Mouse (Mus musculus) adrenal gland, adult (tissue): ENCODE data around the gene Gm21887.
"Not testable (repeated sequence)": the region's sequence is repeated elsewhere in the genome, so short reads cannot be mapped to it uniquely, and the experiment has no call there.

Experiments
- DNase-seq, 2 experiments: peaks; one replicate each; pipeline ENCODE4 v3.0.0; 2022 to 2023; ENCODE audit warnings: low spot score in 1 of 2; ENCODE audit not compliant: inconsistent age in 2 of 2

Gm21887 gene

DNA sequence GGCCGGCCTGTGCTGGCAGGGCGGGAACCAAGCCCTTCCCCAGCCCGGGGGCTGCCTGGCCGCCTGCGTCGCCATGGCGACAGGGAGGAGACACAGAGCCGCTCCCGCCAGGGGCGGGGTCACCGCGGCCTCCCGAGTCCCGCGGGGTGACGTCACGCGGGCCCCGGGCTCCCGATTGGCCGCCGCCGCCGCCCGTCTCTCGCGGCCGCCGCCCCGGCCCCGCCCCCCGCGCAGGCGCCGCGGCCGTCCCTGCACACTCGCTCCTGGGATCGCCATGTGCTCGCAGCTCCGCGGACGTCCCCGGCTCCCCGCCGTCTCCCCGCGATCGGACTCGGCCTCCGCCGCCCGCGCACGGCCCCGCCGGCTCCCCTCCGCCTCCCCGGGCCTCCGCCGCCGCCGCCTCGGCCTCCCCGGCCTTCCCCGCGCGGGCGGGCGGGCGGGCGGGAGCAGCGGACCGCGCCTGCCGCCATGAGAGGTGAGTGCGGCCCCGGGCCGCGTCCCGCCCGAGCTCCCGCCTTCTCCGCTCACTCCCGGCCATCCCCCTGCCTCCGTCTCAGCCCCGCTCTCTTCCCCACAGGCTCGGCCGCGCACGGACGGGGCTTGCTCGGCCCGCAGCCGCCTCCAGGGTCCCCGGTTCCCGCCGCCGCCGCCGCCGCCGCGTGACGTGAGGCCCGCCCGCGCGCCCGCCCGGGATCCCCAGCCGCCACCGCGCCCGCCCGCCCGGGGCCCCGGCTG is at the start of gene Gm21887:
TSS of gene Gm21887 (plus strand) at position 644 of the 735 bp plus-strand sequence.
- peak; percentile 99 for DNase-seq

DNA sequence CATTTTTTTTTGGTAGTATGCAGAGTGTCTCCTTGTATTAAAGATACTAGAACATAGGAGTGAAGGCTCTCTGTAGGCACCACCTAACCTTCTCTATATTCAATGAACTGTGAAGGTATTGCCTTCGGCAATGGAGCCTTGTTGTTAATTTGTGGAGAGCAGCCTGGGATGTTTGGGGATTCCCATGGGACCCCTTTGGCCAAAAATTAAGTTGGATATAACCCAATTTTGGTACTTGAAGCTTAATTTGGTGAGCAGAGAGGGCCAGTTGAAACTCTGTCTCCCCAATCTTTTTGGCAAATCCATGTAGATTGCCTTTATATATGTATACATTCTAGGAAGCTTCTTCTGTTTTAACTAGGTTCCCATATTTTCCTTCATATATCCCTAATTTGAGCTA is 40.1 kb upstream of the Gm21887 start:
- peak in 1 of 2 experiments; percentile 25 for DNase-seq

DNA sequence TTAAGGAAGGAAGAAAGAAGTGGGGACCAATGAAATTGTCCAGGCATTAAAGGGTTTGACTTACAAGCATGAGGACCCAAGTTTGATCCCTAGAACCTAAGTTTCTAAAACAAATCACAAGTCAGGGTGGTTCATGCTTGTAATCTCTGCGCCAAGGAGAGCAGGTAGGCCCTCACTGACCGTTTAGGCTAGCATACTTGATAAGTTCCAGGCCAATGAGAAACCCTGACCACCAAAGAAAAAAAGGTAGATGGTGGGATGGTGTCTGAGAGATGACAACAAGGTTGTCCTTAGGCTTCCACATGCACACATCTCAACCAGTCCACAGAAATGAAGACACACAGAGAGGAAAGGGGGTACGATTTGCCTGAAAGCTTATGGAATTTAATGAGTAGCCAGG is 39.7 kb upstream of the Gm21887 start:
- DNase-seq = not testable (repeated sequence)

DNA sequence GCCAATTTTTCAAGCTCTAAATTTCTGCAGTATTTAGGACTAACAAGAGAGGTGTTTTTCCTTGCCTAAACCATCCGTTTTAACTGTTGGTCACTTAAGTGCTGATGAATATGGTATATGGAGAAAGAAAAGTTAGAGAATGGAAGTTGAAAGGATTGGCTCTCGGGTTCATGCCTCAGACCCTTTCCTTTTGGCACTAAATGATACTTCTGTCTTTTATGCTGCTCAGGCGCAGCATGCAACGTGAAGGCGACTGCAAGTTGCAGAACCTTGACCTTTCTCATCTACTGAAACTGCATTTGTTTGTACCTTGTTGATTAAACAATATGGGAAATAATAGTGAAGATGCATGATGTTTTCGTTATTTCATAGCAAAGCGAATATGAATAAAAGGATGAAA is 38.9 kb upstream of the Gm21887 start:
- DNase-seq = peak; percentile 11 to 26

DNA sequence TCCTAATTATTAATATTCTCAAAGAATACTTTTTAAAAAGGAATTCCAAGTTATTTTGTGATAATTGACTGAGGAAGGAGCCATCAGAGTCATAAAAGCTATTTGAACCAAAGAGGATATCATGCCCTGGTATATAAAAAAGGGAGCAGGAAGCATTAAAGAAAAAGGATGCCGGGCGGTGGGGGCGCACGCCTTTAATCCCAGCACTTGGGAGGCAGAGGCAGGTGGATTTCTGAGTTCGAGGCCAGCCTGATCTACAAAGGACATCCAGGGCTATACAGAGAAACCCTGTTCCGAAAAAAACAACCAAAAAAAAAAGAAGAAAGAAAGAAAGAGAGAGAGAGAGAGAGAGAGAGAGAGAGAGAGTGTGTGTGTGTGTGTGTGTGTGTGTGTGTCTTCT is 37.9 kb upstream of the Gm21887 start:
- peak in 1 of 2 experiments; percentile 15 for DNase-seq

DNA sequence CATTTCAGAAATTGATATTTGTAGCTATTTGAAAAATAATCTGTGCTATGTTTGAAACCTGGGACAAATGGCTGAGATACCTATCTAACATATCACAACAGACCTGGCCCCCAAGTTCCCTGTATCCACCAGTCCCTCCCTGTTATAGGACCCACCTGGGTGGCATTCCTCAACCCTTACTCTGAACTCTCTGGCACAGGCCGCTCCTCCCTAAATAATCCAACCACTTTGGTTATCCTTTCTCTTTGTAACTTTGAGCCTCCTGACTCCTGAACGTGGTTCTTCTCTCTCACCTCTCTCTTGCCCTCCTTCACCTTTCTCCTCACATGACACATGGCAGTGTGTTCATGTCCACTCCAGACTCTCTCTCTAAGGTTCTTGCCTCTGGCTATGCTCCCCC is 37.3 kb upstream of the Gm21887 start:
- peak; percentile 23 to 34 for DNase-seq

DNA sequence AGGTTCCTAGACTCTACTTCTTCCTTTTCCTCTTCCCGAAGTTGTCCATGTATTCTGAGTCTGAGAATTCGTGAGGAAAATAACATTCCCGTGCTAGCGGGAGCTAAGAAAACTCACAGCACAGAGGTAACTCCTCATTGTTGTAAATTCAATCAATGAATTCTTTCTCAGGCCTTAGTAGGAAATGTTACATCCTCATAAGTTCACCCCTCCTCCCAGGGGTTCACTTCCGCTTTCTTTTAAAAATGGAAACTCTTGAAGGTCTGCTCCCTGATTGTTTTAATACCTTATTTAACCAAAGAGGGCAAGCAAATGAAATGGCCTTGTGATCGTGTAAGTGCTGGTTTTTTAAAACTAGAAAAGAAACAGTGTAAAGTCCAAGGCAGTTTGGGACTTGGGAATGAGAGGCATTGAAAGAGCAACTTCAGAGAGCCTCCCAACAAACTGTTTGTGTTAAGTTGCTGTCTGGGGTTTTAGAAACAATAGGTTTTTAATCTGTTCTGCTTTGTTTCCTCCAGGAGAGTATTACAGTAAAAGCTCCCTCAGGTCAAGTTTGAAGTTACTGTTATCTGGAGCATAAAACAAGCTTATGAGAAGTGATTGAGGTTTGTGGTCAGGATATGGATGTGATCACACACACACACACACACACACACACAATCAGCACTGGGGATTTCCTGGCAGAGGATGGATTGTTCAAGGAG is 36.5 kb upstream of the Gm21887 start:
- DNase-seq = peak; percentile 32 to 77

DNA sequence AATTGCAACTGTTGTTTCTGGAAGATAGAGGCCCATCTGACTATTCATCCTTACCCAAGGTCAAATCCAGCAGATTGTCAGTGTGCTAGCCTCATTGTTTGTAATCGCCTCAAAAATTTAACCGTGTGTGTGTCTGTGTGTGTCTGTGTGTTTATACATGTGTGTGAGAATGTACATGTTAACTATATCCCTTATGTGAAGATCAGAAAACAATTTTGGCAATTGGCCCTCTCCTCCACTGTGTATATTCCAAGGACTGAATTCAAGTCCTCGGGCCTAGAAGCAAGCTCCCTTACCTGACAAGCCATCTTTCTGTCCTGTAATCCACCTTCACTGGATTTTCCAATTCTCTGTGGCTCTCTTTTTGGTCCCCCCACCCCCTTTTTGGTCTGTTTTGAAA is 35.7 kb upstream of the Gm21887 start:
- peak; percentile 57 to 78 for DNase-seq

DNA sequence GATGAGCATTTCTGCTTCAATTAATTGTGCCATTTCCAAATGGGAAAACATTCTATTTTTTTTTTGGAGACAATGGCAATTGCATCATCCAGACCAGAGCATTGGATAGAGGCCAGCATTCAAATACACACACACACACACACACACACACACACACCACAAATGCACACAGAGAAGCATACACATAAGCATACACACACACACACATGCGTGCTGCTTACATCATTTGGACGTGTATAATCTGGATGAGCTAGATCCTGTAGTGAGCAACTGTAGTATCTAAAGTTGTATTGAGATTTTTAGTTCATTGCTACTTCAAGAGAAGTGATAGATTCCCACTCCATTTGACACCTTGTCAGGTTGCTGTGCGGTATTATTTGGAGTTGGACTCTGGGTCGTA is 35.0 kb upstream of the Gm21887 start:
- peak; percentile 15 to 59 for DNase-seq

DNA sequence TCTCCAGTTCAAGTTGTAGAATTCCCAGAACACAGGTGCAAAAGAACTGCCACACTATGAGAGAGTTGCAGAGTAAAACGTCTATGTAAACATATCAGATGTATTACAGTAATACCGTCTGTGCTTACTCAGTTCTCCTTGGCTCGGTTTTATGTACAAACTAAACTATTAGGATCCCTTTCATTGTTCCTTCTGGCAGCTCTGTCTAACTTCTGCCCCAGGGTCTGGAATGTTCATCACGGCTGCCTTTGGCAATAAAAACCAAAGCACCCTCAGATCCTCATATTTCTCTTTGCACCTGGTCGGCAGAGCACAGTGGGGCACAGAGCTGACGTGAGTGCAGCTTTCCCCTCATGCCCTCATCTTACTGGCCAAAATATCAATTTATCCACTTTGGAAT is 34.5 kb upstream of the Gm21887 start:
- DNase-seq = peak; percentile 26 to 37

DNA sequence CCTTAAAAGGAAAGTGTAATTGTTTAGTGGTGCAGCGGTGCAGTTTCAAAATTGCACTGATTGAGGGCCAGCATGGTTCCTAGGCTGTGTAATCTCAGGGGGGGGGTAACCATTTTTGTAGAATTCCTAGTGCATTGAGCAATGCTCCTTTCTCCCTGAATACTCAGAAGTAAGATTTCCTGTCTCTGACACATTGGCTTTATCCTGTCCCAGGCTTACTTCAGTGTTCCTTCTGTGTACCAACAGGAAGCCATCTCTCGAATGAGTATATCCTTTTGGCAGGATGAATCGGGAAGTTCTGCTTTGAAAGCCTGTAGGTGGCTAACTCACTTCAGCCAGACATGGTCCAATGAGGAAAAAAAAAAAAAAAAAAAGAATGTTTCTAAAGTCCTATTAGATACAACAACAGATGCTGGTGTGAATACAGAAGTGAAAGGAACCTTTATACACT is 33.8 kb upstream of the Gm21887 start:
- peak; percentile 17 to 76 for DNase-seq

DNA sequence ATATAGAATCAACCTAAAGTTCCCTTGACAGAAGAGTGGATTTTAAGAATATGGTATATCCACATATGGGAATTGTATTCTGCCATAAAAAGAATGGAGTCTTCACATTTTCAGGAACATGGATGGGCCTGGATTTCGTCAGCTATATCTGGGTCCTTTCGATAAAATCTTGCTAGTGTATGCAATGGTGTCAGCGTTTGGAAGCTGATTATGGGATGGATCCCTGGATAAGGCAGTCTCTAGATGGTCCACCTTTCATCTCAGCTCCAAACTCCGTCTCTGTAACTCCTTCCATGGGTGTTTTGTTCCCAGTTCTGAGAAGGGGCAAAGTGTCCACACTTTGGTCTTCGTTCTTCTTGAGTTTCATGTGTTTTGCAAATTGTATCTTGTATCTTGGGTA is 33.1 kb upstream of the Gm21887 start:
- peak in 1 of 2 experiments; percentile 18 for DNase-seq

DNA sequence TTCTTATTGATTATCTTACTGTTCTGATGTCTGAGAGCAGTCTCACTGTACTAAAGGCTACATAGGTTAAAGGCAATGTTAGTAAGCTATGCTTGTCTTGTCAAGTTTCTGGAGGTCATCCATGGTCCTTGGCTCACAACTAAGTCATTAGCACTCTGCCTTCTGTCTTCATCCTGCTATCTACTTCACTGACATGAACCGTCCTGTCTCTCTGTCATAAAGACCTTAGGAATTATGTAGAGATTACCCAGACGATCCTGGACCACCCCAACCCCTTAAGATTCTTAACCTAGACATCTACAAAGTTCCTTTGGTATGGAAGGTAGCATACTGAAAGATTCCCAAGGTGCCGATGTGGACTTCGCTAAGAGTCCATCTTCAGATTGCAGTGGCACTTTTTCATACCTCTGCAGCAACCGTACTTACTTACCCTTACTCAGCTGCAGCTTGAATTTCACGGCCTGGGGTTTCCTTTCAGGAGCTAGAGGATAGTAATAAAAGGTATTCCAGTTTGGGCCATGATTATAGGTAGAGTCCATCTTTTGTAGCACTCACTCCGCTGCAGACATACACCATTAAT is 31.5 kb upstream of the Gm21887 start:
- peak in 1 of 2 experiments; percentile 54 for DNase-seq

DNA sequence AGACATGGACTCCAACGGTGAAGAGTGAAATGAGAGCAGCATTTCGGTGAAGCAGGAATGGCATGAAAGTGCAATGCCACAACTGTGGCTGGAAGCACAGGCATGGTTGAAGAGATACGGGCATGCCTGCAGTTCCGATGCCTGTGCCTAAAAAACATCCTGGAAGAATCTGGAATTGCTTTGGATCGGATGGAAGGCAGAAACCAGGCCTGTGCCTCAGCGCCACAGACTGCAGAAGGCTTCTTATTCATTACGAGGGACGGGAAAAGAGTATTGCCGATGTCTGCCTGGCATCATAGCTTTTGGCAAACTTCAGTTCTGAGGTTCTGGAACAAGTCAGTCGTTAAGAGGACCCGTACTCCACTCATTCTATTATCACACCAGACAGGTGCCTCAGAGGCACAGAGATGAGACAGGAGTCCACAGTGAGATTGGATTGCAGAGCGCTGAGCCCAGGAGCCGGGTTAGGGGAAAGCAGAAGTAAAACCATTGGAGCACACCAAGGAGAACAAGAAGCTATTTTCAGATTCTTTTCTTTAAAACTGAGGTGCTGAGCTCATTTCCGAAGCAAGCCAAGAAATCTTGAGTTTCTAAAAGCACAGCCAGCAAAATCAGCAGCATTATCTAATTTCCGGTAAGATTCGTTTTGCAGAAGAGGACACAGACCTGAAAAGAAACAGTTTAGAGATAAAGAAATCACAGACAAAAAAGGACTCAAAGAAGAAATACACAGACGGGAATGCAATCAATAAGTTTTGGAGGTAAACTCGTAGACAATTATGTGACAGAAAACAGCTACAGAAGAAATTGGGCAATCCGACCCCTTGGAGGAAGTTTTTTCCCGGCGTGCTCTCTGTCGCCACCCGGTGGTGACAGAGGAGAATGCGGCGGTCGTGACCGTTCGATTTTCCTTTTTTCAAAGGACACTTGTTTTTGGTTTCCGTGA is 30.8 kb upstream of the Gm21887 start:
- DNase-seq = peak; percentile 75 to 92

DNA sequence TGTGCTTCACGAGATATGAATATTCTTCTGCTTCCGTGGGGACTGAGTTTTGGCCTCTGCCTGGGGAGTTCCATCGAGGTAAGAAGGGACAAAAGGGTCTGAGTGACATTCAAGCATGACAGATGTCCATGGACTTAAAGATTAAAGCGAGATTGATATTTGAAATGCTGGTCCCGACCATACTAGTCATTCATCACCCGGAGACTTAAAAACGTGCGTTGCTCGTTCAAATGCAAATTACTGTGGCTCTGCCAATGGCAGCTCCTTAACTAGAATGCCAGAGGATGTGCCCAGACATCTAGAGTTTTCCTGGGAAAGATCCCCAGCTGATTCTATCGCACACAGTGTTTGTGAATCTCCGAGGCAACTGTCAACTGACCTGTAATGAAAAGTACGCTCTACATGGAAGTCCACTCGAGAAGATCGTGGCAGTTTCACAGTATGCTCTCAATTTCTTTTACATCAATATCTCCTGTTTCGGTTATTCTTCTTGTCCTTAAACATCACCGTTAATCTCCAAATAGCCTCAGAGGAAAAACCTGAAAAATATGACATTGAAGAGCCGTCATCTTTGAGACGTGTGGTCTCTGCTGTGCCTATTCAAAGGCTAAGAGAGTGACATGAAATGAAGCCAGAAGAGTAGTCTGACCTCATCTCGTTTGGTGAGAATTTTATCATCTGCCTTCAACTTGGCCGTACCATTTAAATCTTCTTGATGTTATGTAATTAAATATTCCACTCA is 29.8 kb upstream of the Gm21887 start:
- peak in 1 of 2 experiments; percentile 53 for DNase-seq

DNA sequence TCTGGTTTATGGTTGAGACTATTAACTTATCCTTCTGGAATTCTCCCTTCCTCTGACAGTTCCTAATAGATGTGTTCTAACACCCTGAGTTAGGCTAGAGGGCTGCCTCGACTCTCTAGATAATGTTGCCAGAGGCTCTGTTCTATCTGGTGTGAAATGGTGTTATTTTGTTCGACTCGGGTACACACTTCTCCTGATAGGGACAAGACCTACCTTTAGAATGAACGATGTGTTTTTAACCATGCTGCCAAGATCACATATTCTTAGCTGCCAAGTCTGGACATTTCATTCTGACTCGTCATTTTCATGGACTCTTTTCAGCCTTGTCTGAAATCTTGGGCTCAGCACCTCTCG is 29.3 kb upstream of the Gm21887 start:
- peak; percentile 42 to 74 for DNase-seq

DNA sequence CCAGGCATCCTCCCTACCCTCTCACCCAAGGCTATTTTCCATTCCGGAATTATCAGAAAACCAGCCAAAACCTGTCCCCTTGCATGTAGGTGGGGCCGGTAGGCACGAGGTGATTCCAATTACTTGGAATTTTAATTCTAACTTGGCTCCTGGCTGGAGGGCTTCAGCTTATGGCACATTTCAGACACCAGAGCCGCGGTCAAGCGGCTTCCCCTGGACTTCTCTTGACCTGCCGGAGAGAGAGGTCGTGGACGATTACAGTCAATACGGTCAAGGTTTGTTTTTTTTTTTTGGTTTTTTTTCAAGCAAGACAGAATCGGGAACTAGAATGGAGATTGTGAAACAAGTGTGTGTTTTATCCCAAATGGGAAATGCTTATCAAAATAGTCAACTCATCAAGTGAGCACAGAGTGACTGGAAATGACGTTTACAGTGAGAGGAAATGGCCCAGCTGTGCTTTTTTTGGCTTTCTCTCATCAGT is 28.6 kb upstream of the Gm21887 start:
- DNase-seq = peak; percentile 64 to 82

DNA sequence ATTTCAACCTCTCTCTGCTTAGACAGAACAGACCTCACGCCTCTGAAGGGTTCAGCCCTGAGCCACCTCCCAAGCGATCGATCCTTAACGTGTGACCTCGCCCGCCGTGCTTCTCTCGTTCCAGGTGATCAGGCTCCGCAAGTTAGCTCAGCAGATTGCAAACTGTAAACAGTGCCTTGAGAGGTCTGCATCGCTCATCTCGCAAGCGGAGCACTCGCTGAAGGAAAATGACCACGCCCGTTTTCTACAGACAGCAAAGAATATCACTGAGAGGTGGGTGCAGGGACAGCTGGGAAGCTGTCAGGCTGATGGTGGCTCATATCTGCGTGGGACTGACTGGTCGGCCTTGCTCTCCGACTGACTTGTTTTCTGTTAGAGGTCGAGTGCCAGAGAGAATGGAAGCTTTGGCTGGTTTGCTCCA is 27.7 kb upstream of the Gm21887 start:
- peak; percentile 63 for DNase-seq

DNA sequence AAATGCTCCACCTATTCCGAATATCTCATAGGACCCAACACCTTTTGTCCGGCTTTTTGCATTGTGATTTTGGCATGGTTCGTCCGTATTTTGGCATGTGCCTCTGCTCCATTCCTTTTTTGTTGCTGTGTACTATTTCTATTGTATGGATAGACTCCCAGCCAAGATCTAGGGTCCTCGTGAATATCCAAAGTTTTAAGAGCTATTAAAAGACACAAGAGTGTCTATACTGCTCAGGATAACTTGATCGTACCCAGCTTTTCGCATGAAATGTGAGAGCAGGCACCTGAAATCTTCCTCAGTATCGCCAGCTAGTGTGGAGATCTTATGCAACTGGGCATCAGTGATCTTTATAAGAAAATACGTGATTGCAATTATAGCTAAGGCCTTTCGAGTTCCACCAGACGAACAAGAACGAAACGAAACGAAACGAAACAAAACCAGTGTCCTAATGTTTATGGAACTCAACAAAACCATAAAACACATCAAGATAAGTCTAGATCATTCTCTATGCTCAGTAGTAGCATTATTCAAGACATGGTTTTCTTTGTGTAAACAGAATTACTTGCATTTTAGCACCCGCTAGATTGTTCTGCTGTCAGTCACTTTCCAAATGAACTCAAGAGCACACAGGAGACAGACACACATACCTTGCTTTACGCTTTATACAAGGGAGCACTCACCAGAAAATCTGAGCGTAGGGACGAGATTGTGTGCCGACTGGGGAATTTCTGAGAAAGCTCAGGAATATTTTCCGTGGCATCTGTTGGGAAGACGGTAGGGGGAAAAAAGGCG is 26.7 kb upstream of the Gm21887 start:
- DNase-seq = peak; percentile 30 to 31
